Mouse (Mus musculus) retina, postnatal 1 day (tissue): ENCODE results near the gene Rfc2.
"Not testable (repeated sequence)": the region's sequence is repeated elsewhere in the genome, so short reads cannot be mapped to it uniquely, and the experiment has no call there.

Experiments used
- DNase-seq: peaks from one replicate; pipeline ENCODE4 v3.0.0-alpha.2; 2012

Gene Rfc2

GRCm38 (mm10) chr5:134611810-134612521 lies 30.8 kb downstream of the Rfc2 start:
- no peak for DNase-seq

GRCm38 (mm10) chr5:134613727-134614126 lies 32.6 kb downstream of the Rfc2 start:
- no peak for DNase-seq

GRCm38 (mm10) chr5:134614296-134614695 lies 33.1 kb downstream of the Rfc2 start:
- DNase-seq, result no peak

DNA sequence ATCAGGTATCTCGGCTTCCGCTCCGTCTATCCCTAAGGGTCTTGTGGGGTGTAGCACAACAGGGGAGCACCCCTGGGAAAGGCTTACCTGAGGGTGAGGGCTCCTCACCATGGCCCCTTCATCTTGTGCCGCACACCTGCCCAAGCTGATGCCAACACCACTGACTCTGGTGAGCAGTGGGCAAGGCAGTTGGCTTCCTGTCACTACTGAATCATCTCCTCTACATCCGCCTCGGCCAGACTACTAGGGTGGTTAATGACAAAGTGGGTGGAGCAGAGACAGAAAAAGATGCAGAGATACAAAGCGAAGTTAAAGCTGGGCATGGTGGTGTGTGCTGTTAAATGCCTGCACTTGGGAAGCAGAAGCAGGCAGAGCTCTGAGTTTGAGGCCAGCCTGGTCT lies 33.6 kb downstream of the Rfc2 start, which contains the start of gene Lat2:
Gene Lat2 (minus strand): TSS at position 224 of the 400 bp plus-strand sequence.
- DNase-seq, result no peak

GRCm38 (mm10) chr5:134615380-134615779 lies 34.2 kb downstream of the Rfc2 start:
- DNase-seq, result no peak

DNA sequence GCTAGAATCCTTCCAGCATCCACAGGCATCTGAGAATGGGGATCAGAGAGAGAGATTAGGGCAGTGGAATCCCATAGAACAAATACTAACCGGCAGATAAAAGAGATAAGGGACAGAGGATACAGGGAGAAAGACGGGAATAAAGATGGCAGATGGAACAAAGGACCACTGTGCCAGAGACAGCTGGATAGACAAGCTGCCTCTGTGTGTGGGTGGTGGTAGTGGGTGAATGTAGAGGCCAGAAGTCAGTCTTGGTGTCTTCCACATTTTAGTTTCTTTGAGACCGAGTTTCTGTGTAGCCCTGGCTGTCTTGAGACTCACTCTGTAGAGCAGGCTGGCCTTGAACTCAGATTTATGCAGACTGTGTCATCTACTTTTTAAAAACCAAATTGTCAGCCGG lies 34.6 kb downstream of the Rfc2 start:
- no peak for DNase-seq

- DNase-seq, result peak; percentile 61
These were observed 35.9 kb downstream of the Rfc2 start for GRCm38 (mm10) chr5:134617071-134617470.

DNA sequence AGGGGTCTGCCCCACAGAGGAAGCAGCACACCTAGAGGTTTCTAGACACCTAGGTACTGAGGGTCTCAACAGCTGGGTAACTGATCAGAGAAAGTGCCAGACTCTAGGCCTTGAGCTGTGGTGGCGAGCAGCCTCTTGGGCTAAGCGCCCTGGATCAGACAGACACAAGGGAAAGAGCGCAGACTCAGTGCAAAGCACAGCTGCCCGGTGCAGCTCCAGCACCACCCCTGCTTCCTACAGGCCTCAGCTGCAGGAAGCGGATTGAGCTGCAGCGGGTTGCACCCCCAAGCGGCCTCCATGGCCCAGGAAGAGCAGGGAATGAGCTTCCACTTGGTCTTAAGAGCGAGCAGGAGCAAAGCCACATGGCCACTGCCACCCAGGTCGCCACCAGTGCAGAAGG lies 39.3 kb downstream of the Rfc2 start:
- no peak for DNase-seq

GRCm38 (mm10) chr5:134621099-134621640 lies 40.0 kb downstream of the Rfc2 start:
- no peak for DNase-seq

DNA sequence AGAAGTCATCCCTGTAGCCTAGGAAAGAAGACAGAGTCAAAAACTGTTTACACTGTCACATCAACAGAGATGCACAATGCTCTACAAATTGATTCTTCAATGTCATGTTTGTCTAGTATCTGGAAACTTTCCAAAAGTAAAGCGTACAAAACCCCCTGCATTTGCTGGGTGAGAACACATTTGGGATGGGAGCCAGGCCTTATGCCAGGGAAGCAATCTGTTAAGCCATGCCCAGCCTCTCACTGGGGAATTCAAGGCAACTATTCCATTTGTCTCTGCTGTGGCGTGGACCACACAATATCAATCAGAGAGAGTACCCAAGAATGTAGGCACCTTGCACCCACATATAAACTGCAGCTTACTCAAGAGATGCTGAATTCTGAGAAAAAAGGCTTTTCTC lies 40.9 kb downstream of the Rfc2 start:
- DNase-seq, result no peak

DNA sequence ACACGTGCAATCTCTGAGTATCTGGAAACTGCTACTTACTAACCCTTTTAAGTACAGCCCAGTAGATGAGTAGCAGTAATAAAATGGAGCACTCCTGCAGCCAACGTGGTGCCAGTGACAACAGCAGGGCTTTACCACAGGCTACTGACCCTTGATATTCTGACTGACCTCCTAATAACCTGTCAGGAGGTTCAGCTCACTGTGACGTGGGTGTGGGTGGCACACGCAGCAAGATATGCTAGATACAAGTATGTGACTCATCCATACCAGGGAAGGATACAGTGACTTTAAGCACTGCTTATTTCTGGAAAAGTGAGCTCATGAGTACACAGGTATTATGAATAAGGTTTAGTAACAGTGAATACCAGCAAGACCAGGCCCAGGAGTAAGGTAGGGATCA lies 48.3 kb downstream of the Rfc2 start:
- DNase-seq, result no peak

DNA sequence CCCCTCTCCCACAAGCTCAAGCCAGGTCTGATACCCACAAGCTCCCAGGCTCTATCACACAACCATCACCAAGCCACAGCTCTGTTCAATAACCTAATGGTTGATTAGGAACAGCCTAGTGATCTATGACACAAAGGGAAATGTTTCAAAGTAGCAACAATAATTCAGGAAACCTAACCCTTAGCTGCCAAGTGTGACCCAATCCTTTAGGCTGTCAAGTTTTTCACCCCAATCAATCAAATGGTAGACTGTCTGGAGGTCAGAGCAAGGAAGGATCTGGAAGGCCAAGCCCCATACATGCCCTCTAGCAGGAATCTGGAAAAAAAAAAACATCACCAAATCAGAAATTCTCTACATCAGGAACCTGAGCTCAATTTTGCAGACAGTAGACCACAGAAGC lies 49.7 kb downstream of the Rfc2 start:
- DNase-seq, result no peak

DNA sequence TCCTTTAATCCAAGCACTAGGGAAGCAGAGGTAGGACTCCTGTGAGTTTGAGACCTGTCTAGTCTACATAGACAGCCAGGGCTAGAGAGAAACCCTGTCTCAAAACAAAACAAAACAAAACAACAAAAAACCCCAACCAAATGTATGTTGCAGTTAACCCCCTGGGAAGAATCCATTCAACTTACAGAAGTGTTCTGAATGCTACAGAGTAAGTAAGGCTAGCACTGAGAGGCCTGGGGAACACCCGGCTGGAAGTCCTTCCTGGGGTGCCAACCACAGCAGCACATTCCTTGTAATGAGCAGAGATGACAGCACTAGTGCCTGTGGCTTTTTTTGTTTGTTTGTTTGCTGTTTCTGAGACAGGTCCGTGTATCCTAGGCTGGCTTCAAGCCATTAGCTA lies 51.7 kb downstream of the Rfc2 start:
- DNase-seq, result no peak

DNA sequence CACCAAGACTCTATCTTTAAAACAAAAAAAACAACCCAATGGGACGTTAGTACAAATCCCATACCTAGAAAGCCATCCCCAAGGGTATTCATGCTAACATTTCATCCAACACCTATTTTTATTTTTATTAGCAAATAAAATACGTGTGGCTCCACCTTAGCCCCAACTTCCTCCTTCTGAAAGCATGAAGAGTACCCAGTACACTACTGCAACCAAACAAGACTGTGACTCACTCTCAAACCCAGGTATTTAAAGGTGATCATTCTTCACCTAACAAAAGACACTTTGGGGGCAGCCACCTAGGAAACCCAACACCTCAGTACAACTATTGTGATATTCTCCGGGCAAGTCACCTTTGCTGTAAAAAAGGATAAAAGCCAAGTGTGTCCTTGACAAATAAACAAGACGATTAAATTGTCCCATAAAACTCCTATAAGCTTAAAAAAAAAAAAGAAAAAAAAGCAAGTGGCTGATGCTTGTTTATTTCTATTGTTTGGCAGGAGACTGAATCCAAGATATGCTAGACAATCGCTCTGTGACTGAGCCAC lies 56.7 kb downstream of the Rfc2 start:
- no peak for DNase-seq

GRCm38 (mm10) chr5:134638461-134639268 lies 57.5 kb downstream of the Rfc2 start:
- DNase-seq, result no peak

GRCm38 (mm10) chr5:134639269-134639682 lies 58.1 kb downstream of the Rfc2 start, which contains the start of gene Eif4h:
TSS of gene Eif4h (minus strand) at chr5:134639490.
- DNase-seq, result peak; percentile 98

GRCm38 (mm10) chr5:134640371-134640770 lies 59.2 kb downstream of the Rfc2 start:
- no peak for DNase-seq

DNA sequence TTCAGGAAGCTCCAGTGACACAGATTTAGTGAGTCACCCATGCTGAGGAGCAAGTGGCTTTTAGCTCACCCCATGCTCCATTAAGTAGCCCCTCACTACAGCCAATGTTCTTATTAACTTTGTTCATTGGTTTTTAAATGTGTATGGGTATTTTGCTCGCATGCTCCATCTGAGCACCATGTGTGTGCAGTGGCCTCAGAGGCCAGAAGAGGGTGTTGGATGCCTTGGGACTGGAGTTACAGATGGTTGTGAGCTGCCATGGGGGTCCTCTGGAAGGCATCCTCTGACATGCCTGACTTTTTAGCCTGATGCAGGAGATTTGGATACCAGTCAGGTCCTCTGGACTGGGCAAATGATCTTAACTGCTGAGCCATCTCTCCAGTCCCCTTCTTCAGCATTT lies 63.0 kb downstream of the Rfc2 start:
- DNase-seq, result no peak

- no peak for DNase-seq
These were observed 63.5 kb downstream of the Rfc2 start for GRCm38 (mm10) chr5:134644643-134645118.

DNA sequence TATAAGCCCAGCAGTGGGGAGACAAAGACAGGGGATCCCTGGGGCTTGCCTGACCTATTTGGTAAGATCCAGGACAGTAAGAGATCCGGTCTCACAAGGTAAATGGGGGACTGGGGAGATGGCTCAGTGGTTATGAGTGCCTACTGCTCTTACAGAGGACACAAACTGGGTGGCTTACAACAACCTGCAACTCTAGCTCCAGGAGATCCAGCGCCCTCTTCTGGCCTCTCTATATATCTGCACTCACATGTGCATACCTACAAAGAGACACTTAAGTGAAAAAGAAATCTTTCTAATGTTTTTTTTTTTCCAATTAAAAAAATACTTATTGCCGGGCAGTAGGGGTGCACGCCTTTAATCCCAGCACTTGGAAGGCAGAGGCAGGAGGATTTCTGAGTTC lies 65.3 kb downstream of the Rfc2 start:
- DNase-seq, result no peak

DNA sequence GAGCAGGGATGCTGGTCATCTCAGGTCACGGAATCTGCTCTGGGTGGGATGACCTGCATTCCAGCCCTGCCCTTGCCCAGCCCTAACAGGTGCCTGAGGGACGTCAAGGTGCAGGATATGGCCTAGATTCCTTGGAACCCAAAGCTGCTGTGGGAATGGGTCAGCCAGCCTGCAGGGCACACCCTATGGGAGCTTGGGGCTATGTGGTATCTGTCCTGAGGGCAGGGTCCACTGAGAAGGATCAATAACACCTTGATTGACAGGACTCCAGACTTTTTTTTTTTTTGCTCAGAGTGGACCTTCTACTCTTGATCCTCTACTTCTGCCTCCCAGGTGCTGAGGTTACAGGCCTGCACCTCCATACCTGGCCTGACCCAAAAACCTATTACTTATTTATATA lies 66.2 kb downstream of the Rfc2 start:
- DNase-seq, result no peak

- not testable (repeated sequence) for DNase-seq
These were observed 67.8 kb downstream of the Rfc2 start for GRCm38 (mm10) chr5:134648976-134649375.

DNA sequence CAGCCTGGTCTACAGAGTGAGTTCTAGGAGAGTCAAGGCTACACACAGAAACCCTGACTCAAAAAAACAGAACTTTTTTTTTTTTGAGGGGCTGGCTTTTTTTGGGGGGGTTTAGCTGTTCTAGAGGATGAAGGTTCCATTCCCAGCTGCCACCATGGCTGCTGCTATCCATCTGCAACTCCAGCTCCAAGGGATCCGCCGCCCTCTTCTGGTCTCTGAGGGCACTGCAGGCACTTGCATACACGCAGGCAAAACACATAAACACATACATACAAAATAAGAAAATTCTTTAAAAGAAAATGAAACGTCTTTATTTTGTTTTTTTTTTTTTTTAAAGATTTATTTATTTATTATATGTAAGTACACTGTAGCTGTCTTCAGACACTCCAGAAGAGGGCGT lies 69.8 kb downstream of the Rfc2 start:
- peak; percentile 58 for DNase-seq
